Mouse (Mus musculus) G1E-ER4 (cell line): ENCODE data around the gene Mmp11. TPM values are rescaled to one million over a fixed set of nuclear protein-coding genes. Genes with fewer than 3 reads are reported as not detected.

ENCODE experiments used
- GATA1 ChIP-seq: IDR thresholded peaks from one replicate; pipeline ENCODE4 v1.8.0; 2012; ENCODE audit warnings: low read length, inconsistent platforms
- polyA plus RNA-seq: library from polyadenylated mRNA; stranded (reverse); fragments of >175 nt; gene quantifications from 2 replicates; pipeline ENCODE4 v1.2.3, GENCODE M21; 2012

The Mmp11 gene
- polyA plus RNA-seq: 0.12 TPM in 1 of 2 replicates, not detected in the other

DNA sequence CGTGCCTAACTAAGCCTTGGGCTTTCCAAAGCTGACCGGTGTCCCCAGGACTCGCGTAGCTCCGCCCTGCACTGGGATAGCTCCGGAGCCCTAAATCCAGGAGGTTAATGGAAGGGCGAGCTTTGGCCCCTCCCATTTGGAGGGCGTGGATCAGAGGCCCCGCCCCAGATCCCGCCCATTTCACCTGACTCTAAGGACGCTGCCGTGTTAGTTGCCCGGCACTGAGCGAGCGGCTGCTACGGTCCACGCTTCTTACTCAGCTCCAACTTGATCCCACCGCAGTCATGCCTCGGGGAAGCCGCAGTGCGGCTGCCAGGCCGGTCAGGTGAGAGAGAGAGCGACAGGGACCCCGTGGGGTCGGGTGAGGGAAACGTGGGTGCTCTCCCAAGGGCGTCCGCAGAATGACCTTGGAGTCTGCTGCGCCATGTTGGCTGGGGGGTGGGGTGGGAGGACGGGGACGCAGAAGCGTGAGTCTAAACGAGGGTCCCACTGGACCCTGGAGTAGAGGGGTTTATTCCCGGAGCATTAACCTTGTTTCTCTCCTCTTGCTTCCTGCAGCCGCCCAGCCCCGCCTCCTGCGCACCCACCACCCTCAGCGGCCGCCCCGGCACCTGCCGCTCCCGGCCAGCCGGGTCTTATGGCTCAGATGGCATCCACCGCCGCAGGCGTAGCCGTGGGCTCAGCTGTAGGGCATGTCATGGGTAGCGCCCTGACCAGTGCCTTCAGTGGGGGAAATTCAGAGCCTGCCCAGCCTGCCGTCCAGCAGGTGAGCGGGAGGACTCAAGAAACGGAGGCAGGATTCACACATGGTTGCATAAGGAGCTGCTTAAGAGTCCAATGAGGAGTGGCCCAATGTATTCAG is at the start of gene Mmp11:
Gene Mmp11, minus strand, starts transcription at position 817 of the 862 bp plus-strand sequence.
- TF ChIP-seq GATA1: no peak

DNA sequence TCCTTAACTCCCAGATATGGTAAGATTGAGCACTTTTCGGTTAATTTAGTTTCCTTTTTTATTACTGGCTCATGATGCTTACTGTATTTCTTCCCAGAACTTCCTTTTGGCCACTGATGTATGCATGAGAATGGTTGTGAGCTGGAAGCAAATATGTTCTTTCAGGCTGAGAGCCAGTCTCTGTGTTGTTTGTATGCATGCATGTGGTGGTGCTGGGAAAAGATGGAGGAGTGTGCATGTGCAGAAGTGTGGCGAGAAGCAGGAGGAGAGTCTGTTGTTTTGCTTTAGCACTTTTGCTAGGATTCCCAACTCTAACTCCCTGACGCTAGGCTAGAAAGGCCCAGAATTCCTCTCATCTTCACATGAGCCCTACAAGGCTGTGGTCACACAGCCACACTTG is 43.1 kb upstream of the Mmp11 start:
- no peak for TF ChIP-seq GATA1

DNA sequence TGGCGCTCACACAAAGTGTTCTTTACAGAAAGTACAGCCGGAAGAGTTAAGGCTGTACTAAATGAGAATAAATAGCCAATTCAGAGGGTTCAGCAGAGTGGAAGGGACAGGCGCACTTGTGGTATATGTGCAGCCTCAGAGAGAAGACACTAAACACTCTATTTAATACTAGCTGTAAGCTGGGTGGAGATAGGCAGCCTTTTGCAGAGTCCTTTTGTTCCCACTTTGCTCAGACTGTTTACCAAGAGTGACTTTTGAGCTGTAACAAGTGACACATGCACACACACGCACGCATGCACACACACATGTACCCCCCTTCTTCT is 42.5 kb upstream of the Mmp11 start:
- TF ChIP-seq GATA1: no peak

DNA sequence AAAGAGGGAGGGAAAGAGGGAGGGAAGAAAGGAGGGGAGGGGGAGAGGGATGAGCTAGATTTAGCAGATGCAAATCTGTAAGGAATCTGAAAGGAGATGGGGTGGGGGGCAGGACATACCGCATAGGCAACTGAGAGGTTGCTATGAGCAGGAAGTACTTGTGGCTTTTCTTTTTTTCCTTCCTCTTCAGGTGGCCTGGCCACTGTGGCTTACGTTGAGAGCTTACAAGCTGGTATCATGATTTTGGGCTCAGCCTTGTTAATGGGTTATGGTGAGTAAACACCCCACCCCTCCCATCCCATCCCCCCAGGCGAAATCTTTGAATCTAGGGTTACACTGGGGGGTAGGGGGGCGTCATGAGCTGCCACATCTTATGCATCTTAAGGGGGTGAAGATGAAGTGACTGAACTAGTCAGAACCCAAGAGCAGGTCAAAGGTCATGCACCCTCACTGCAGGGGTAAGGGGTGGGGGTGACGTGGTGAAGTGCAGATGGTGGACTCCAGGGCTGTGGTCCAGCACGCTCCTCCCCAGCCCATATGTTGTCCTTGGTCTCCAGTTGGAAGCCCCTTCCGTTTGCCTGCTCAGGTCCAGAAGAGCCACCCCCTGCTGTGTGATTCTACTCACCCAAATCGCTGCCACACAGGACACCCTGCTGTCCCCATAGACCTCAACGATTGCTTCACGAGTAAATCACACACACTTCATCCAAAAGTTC is 42.0 kb upstream of the Mmp11 start:
- TF ChIP-seq GATA1: no peak

DNA sequence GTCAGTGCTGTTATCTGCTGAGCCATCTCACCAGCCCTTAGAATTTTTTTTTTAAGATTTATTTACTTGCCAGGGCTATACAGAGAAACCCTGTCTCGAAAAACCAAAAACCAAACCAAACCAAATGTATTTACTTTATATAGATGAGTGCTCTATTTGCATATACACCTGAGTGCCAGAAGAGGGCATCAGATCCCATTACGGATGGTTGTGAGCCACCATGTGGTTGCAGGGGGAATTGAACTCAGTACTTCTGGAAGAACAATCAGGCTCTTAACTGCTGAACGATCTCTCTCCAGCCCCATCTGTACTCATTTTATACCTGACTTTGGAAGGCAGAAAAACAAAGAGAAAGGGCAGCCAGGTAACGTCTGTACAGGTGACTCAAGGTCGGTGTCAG is 38.9 kb upstream of the Mmp11 start:
- no peak for TF ChIP-seq GATA1

DNA sequence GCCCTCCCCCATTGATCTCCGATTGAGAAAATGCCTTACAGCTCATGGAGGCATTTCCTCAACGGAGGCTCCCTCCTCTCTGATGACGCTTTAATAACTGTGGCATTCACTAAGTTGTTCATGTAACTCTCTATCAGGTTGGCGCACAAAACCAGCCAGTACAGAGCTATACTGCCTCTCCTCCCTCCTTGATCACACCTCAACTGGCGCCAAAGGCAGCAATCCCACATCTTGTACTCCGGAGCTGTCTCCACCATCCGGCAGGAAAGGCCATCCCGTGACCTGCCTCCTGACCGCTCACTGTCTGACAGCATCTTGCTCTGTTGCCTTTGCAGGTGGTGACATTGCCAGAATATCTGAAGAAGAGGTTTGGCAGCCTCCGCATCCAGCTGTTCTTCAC is 37.5 kb upstream of the Mmp11 start:
- TF ChIP-seq GATA1: no peak

DNA sequence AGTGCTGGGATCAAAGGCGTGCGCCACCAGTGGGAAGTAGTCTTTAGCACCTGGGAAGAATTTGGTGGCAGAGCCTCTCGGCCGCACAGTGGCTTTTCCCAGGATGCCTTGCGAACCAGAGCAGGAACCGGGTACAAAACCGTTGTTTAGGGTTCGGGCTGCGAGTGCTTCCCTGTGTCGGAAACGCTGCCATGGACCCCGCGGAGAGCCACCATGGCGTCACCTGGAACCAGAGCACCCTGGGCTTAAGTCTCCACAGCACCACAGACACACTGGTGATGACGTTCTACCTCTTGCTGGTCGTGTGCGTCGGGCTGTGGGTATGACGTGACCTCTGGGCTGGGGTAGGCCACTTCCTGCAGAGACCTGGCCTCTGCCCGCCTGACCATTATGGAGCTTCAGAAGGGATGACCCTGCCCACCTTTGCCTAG is 18.1 kb upstream of the Mmp11 start, which contains the start of gene Gm5134:
Gene Gm5134, plus strand, starts transcription at position 134 of the 431 bp plus-strand sequence.
- TF ChIP-seq GATA1: no peak

DNA sequence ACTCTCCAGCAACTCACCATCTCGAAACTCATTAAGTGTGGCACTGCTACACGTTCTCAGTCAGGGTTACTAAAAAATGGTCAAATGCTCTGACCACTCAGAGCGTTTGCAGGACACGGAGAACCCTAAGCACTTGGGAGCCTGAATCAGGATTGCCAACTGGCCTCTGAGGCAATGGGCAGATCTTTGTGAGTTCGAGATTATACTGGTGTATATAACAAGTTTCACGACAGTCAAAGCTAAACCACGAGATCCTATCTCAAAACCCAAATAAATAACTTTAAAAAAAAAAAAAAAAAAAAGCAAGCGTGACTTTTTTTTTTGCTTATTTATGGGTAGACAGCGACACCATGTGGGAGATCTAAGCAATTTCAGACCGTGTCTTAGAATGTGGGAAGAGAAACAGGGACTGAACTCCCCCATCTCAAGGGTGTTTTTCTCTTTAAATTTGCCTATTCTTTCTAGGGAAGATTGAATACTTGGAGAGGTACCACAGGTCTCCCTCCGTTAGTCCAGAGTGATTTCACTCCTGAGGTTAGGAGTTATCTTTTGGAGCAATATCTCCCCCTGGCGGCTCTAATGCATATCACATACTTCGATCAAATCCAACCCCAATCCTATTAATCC is 15.2 kb upstream of the Mmp11 start:
- no peak for TF ChIP-seq GATA1

DNA sequence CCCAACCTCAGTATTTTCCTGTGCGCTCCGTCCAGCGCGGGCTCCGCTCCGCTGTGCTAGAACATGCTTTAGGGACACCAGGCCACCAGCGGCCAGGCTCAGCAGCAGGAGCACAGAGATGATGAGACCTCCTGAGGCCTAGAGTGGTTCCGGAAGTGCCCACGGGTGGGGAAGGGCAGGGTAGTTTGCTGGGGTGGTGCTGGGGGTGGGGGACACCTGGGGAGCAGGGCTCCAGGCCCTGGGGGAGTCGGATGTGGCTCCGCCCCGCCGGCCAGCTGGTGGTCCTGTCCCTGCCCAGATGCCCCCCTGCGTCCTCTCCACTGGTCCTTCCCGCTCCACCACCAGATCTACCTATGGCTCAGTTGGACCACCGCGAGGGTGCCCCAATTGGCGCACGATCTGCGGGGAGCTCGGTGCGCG is 14.5 kb upstream of the Mmp11 start:
- no peak for TF ChIP-seq GATA1

DNA sequence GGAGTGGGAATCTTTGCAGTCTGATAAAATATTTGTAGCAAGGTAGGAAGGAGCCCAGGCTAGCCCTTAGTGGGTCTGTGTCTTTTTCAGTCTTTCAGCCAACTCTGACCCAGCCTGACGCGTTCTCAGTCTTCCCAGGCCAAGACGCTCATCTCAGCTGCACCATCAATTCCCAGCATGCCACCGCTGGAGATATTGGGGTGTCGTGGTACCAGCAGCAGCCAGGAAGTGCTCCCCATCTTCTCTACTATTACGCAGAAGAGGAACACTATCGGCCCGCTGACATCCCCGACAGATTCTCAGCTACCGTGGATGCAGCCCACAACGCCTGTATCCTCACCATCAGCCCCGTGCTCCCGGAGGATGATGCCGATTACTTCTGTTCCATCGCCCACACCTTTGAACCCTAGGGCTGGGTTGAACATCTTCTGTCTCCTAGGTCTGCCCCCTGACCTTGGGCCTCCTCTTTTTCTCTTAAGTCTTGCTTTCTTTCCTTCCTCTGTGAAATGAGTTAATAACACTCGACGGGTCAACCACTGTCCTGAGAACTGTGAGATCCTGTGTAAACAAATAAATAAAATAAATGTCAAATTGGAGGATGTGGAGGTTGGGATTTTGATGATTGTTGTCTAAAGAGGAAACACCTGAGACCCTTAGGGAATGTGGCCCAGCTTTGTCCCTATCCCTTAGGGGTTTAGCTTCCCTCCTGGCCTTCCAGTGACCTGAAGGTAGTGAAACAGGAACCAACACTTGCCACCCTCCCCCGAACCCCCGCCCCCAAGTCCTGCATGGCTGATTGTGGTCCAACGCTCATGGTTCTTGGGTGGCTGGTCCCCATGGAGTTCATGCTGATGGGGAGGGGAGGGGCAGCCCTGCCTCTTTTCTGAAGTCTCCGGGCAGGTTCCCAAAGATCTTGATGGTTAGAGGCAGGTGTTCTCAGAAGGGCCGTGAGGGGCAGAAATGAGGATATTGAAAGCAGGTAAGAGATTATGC is 13.1 kb upstream of the Mmp11 start:
- TF ChIP-seq GATA1: no peak

DNA sequence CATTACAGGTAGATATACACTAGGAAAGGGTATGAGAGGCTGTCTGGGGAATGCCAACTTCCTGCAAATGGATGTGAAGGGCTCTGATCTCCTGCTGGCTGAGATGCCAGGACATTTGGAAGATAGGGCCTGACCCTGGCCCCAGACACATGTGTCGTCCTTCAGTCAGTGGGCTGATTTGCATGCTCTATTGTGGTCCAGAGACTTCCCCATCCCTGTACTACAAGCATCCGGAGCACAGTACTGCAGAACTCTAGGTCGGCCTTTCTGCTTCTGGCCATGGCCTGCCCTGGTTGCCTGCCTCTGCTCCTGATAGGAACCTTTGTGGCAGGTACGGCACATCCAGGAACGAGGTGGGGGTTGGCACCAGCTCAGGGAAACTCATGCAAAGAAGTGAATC is 11.8 kb upstream of the Mmp11 start:
- TF ChIP-seq GATA1: no peak

DNA sequence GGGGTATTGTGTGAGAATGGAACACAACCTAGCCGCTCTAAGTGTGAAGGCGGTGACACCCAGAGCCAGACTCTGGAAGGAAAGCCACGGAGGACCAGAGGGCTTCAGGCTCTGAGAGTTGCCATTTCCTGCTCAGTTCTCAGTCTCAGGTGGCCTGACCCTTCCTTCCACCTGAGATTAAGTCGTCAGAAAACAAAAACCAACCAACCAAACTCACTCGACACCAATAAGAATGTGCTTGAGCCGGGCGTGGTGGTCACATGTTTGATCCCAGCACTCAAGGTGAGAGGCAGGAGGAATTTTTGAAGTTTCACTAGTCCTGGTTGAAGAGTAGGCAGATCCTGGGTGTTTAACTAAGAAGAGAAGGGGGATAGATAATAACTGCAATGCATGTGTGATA is 9.6 kb upstream of the Mmp11 start:
- no peak for TF ChIP-seq GATA1

DNA sequence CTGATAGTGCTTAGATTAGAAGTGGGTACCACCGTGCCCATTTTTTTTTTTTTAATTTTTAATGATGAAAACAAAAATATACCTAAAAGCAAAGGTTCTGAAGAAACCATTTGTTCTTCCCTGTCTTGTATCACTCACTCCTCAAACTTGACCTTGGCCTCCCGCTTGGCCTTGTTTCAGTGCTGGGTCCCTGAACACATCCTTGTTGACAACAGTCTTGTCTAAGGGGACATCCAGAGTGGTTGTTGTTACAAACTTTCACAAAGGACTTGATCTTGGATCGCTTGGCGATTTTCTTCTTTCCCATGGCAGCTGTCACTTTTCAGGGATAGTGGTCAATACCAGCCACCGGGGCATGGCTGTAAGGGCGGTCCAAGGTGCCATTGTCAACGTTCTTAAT is 8.9 kb upstream of the Mmp11 start:
- no peak for TF ChIP-seq GATA1

DNA sequence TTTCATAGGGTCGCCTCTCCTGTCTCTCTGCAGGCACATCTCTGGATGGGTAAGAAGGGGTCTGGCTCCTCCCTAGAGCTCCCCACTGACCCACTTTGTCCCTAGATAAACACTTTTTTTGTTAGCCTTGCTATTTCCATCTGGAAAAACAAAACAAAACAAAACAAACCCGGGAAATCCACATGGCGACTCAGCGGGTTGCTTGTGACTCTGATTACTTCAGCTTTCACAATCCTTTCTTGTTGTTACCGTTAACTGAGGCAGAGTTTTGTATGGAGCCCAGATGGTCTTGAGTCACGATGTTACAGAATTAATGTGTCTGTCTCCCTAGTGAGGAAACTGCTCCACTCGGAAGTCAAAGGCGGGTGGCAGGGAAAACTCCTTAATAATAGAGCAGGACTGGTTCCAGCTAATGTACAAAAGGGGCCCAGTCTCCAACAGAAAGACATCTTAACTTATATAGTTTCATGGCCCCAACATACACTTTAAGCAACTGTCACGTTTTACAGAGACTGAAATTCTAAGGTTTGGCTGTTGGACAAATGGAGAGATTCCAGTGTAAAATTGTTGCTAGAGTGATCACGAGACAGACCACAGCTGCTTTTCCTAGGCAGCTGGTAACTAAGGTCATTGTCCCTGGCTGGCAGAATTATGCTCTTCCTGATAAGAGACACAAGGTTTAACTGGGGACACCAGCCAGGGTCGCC is 7.9 kb upstream of the Mmp11 start:
- TF ChIP-seq GATA1: no peak
